Mouse (Mus musculus) kidney, adult 18-20 months (tissue): ENCODE measurements around the gene Catsperg2.
"Not testable (repeated sequence)": the region's sequence is repeated elsewhere in the genome, so short reads cannot be mapped to it uniquely, and the experiment has no call there.

Experiments used
- DNase-seq: peaks from one replicate; pipeline ENCODE4 v3.0.0; 2021

Gene Catsperg2

GRCm38 (mm10) chr7:29726860-29727259 is at the start of gene Catsperg2:
Gene Catsperg2 (minus strand): TSS chr7:29727032.
- DNase-seq, result not testable (repeated sequence)

DNA sequence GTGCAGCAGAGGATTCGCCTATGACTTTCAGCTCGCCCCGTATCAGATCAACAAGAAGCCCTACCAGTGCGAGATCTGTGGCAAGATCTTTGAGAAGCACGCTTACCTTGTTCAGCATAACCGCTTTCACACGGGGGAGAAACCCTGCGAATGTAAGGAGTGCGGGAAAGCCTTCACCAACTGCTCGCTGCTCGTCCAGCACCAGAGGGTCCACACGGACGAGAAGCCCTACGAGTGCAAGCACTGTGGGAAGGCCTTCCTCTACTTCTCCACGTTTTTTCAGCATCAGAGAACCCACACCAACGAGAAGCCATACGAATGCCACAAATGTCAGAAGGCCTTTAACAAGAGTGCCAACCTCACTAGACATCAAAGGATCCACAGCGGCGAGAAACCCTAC is 49.7 kb upstream of the Catsperg2 start:
- DNase-seq, result no peak

- no peak for DNase-seq
Observed at GRCm38 (mm10) chr7:29774371-29774770, 47.5 kb upstream of the Catsperg2 start.

DNA sequence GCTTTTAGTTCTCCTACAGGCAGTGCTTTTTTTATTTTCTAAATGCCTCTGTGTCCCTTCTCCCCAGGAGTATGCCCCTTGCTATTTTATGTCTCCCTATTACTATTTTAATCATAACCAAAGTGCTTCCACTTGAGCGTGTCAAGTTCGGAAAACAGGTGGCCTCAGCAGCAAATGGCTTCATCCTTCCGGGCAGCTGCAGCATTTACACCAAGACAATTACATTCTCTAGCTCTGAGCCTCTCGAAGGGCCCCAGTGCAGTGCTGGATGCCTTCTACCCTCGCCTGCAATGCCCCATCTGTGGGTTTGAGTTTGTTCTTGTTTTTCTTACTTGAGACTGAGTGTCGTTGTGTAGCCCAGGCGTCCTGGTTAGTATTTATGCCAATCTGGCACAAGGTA is 46.7 kb upstream of the Catsperg2 start:
- DNase-seq, result no peak

- no peak for DNase-seq
Observed at GRCm38 (mm10) chr7:29768980-29769379, 42.1 kb upstream of the Catsperg2 start.

DNA sequence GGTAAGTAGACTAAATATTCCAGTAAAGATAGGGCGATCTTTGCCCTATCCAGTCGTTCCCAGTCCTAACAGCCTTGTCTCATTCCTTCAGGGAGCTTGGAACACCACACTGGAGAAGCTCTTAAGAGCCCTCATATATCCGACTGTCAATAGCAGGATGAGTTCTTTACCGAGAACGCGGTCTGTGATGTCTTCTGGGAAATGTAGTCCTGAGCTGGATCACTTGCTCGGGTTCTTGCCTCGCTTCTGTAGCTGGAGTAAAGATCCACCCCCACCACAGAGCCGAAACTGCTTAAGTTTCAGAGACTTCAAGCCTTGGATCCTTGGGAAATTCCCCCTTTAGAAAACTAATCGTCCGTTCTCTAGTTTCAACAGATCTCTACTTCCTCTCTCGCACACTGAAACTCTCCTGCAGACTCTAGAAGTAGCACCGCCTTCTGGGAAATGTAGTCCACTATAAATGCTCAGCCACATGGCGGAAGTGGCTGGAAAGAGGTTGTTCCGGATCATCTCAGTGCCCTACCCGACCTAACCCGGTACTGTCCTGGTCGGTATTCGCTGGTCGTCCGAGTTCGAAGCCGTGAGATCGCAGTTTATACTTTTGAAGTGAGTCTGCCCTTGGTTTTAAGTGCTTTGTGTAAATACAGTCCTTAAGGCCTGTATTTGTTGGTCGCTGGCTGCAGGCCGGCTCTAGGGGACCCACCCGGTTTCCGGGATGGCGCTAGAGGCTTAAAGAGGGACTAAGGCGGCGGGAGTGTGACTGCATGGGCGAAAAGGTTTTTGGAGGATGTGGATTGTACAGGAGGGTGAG is 41.5 kb upstream of the Catsperg2 start, which contains the start of gene Zfp84:
Zfp84 (plus strand) TSS at position 463 of the 811 bp plus-strand sequence.
- peak; percentile 92 for DNase-seq

GRCm38 (mm10) chr7:29767058-29767686 is 40.3 kb upstream of the Catsperg2 start:
- peak; percentile 88 for DNase-seq

- no peak for DNase-seq
Observed at GRCm38 (mm10) chr7:29764702-29765101, 37.9 kb upstream of the Catsperg2 start.

DNA sequence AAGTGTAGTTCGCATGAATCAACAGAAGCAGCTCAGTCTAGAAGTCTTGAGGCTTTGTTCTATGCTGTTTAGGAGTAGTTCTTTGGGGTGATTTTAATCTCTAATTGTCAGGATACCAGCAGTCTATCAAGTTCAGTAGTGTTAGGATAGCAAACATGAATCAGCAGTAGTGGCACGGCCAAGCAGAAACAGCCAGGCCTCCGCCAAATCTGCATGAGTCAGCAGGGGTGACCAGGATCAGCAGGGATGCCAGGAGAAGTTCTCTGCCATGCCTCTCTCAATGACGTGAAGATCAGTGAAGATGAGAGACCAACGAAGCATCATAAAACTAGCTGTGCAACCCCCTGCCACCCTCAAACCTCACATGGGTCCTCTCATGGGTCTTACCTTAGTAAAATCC is 33.6 kb upstream of the Catsperg2 start:
- DNase-seq, result no peak

GRCm38 (mm10) chr7:29742258-29742657 is 15.4 kb upstream of the Catsperg2 start:
- DNase-seq, result no peak

GRCm38 (mm10) chr7:29728055-29728454 is 1.2 kb upstream of the Catsperg2 start:
- no peak for DNase-seq

GRCm38 (mm10) chr7:29725461-29726142 is 1.2 kb downstream of the Catsperg2 start:
- not testable (repeated sequence) for DNase-seq

- DNase-seq, result not testable (repeated sequence)
Observed at GRCm38 (mm10) chr7:29708891-29709290, 17.9 kb downstream of the Catsperg2 start.

- not testable (repeated sequence) for DNase-seq
Observed at GRCm38 (mm10) chr7:29695231-29695630, 31.6 kb downstream of the Catsperg2 start.

DNA sequence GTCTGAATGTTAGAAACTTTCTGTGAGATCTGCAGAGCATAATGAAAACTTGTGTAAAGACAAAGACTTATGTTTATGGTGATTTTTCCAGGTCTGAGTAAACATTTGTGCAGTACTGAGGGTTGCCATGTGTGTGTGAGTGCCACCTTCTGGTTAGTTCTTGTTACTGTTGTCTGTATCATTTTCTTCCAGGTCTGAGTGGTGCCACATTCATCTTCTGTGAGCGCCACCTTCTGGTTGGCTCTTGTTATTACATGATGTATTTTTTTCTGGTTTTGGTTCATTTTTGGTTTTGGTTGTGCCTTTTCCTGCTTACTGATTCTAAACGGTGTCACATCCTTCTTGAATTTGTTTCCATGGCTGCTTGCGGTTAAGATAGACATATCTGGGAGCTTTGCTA is 45.0 kb downstream of the Catsperg2 start:
- no peak for DNase-seq
